Mouse (Mus musculus) neutrophil, adult 65 days (primary cell): Measurements from ENCODE around the gene Cdc34. TPM values are rescaled to one million over a fixed set of nuclear protein-coding genes. Genes with fewer than 3 reads are reported as not detected.

Source experiments
- total RNA-seq: library from RNA; stranded (reverse); gene quantifications from 2 replicates; pipeline ENCODE4 v1.2.4, GENCODE M21; 2023

The Cdc34 gene
- total RNA-seq: 62.7 and 69.8 TPM in 2 replicates

GRCm38 (mm10) chr10:79681591-79682245, at the start of gene Cdc34:
Gene Cdc34, plus strand, starts transcription at chr10:79682195.

GRCm38 (mm10) chr10:79637128-79638110, 44.6 kb upstream of the Cdc34 start, which contains the start of gene Shc2:
Gene Shc2, minus strand, starts transcription at chr10:79637918.

GRCm38 (mm10) chr10:79645711-79646110, 36.3 kb upstream of the Cdc34 start, which contains the start of gene Odf3l2:
Gene Odf3l2, minus strand, starts transcription at chr10:79645738.

GRCm38 (mm10) chr10:79664131-79664665, 17.8 kb upstream of the Cdc34 start, which contains the start of gene Madcam1:
Gene Madcam1, plus strand, starts transcription at chr10:79664559.

GRCm38 (mm10) chr10:79668771-79669575, 13.0 kb upstream of the Cdc34 start, which contains the start of gene Tpgs1:
Gene Tpgs1, plus strand, starts transcription at chr10:79669369.

GRCm38 (mm10) chr10:79688720-79689119, 6.7 kb downstream of the Cdc34 start, which contains the start of gene Gzmm:
Gene Gzmm, plus strand, starts transcription at chr10:79689020.

GRCm38 (mm10) chr10:79704065-79704969, 22.3 kb downstream of the Cdc34 start, which contains the start of gene Bsg:
Gene Bsg, plus strand, starts transcription at chr10:79704491.

GRCm38 (mm10) chr10:79716254-79716987, 34.4 kb downstream of the Cdc34 start, which contains the start of gene Hcn2:
Gene Hcn2, plus strand, starts transcription at chr10:79716634.

Other genes starting within 250 kb of the Cdc34 start
- not detected in 2 replicates for gene Vmn2r83, start 213.5 kb upstream of the Cdc34 start, total RNA-seq
- 3.0 and 4.0 TPM in 2 replicates for gene Plpp2, start 148.4 kb upstream of the Cdc34 start, total RNA-seq
- gene Mier2, start 127.0 kb upstream of the Cdc34 start, total RNA-seq: 7.8 and 8.8 TPM in 2 replicates
- gene Theg, start 94.9 kb upstream of the Cdc34 start, total RNA-seq: not detected in 2 replicates
- gene C2cd4c, start 68.2 kb upstream of the Cdc34 start, total RNA-seq: not detected in 2 replicates
- not detected in 2 replicates for gene Shc2, start 44.3 kb upstream of the Cdc34 start, total RNA-seq
- gene Odf3l2, start 36.5 kb upstream of the Cdc34 start, total RNA-seq: not detected in 2 replicates
- gene Madcam1, start 17.6 kb upstream of the Cdc34 start, total RNA-seq: not detected in 2 replicates
- 16.1 and 19.4 TPM in 2 replicates for gene Tpgs1, start 12.8 kb upstream of the Cdc34 start, total RNA-seq
- 1.6 and 2.3 TPM in 2 replicates for gene Gzmm, start 6.8 kb downstream of the Cdc34 start, total RNA-seq
- 78.7 and 95.6 TPM in 2 replicates for gene Bsg, start 22.3 kb downstream of the Cdc34 start, total RNA-seq
- not detected in 2 replicates for gene Hcn2, start 34.4 kb downstream of the Cdc34 start, total RNA-seq
- gene Polrmt, start 64.4 kb downstream of the Cdc34 start, total RNA-seq: 10.1 and 11.3 TPM in 2 replicates
- gene Fgf22, start 72.9 kb downstream of the Cdc34 start, total RNA-seq: not detected in 2 replicates
- gene Rnf126, start 84.8 kb downstream of the Cdc34 start, total RNA-seq: 18.7 and 24.0 TPM in 2 replicates
- gene Fstl3, start 95.1 kb downstream of the Cdc34 start, total RNA-seq: 3.4 and 5.5 TPM in 2 replicates
- 15.8 and 16.6 TPM in 2 replicates for gene Prss57, start 108.8 kb downstream of the Cdc34 start, total RNA-seq
- gene Palm, start 111.4 kb downstream of the Cdc34 start, total RNA-seq: 104 and 146 TPM in 2 replicates
- 0.60 and 1.1 TPM in 2 replicates for gene Misp, start 138.8 kb downstream of the Cdc34 start, total RNA-seq
- gene Ptbp1, start 172.2 kb downstream of the Cdc34 start, total RNA-seq: 224 and 230 TPM in 2 replicates
- gene Prtn3, start 192.3 kb downstream of the Cdc34 start, total RNA-seq: 374 and 461 TPM in 2 replicates
- 21.5 and 22.3 TPM in 2 replicates for gene Plppr3, start 192.4 kb downstream of the Cdc34 start, total RNA-seq
- gene Elane, start 204.1 kb downstream of the Cdc34 start, total RNA-seq: 409 and 433 TPM in 2 replicates
- gene Cfd, start 208.7 kb downstream of the Cdc34 start, total RNA-seq: not detected in 2 replicates
- 38.8 and 45.7 TPM in 2 replicates for gene Med16, start 226.7 kb downstream of the Cdc34 start, total RNA-seq
- not detected in 2 replicates for gene Gm26602, start 228.7 kb downstream of the Cdc34 start, total RNA-seq
- 5.0 and 5.7 TPM in 2 replicates for gene Kiss1r, start 234.8 kb downstream of the Cdc34 start, total RNA-seq
- gene R3hdm4, start 239.0 kb downstream of the Cdc34 start, total RNA-seq: 563 and 732 TPM in 2 replicates
- gene Arid3a, start 244.8 kb downstream of the Cdc34 start, total RNA-seq: 203 and 226 TPM in 2 replicates